Mouse (Mus musculus): ENCODE data around the gene Epha1.

- TF ChIP-seq CTCF (IDR thresholded peaks at IDR 0.05; ENCODE audit: borderline replicate concordance, insufficient read depth, low read depth, low read length) (no peak), POLR2A (IDR thresholded peaks at IDR 0.05; ENCODE audit: borderline replicate concordance, insufficient read depth, low read length) (no peak)
These were observed 46.6 kb downstream of the Epha1 start for GRCm38 (mm10) chr6:42326509-42326908.

Data from cerebellum, adult 2 months (tissue).